Mouse (Mus musculus): ENCODE results near the gene Ak5. TPM values are rescaled to one million over a fixed set of nuclear protein-coding genes. Genes with fewer than 3 reads are reported as not detected.

Gene Ak5
- total RNA-seq, 2 experiments from 2014 or later: 0.97 to 1.2 TPM

DNA sequence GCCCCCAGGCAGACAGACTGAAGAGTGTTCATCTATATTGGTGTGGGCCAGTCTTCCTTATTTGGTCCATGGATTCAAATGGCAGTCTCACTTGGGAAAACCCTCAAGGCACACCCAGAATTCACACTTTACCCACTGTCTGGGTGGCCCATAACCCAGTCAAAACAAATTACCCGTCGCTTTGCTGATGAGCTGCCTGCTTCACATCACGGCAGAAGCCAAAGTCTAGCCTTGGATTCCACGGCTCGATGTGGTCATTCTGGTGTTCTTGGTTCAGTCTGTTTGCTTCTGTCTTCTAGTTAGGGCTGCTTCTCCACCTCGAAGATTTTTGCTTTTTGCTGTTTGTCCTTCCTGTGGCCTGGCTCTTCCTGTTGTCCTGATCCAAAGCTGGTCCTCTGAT lies 175.9 kb downstream of the Ak5 start:
- DNase-seq: no peak
- intact Hi-C loops (cut with DNase I; ENCODE audit: low total_unique reads): no loop called here

DNA sequence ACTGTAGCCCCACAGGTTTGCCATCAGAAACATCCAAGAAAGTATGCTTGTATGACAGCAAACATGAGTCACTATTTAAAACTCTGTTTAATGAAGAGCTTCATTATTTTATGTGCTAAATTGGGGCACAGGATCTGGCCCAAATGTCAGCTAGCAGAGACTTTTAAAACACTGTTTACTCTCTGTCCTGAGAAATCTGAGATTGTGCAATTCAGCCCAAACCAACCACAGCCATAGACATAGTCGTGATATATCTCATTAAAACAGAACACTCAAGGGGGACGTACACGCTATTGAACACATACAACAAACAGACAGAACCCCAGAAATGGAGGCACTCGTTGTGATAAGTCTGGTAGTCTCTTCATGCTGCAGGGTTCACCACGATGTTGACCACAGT lies 177.7 kb downstream of the Ak5 start:
- intact Hi-C loops (cut with DNase I; ENCODE audit: low total_unique reads): no loop called here
- DNase-seq: no peak

DNA sequence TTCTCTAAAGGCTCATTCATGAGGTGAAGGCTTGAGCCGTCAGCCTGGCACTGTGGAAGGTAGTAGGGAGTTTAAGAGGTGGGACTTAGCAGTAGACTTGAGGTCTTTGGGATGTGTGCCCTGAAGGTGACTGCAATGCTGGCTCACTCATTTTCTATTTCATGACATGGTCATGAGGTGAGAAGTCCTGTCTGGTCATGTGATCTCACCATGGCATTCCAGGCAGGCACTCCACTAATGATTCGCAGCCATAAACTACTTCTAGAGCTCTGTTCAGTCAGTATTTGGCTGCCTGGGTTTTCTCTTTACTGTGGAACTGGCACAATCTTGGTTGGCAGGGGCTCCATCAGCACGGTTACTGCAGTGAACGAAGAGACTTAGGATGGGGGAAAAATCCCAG lies 179.2 kb downstream of the Ak5 start:
- no peak for DNase-seq
- intact Hi-C loops (cut with DNase I; ENCODE audit: low total_unique reads): no loop called here

DNA sequence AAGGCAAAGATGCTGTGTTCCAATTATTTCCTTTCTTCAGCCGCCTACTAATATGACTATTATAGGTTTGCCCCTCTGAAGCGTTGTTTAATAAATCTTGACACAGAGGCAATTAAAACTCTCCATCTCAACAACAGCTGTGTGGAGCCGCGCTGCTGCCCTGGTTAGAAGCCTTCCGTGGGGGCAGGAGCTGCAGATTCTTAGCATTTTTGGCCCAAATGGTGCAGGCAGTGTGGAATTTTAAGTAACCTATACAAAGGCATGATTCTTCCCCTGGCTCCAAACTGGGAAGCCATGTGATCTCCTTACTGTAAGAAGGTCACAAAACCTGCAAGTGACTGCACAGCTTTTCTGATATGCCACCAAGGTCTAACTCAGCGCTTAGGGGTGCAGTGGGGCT lies 184.0 kb downstream of the Ak5 start:
- intact Hi-C loops (cut with DNase I; ENCODE audit: low total_unique reads): no loop called here
- DNase-seq: no peak

- no peak for DNase-seq
- intact Hi-C loops (cut with DNase I; ENCODE audit: low total_unique reads): no loop called here
These were observed 184.4 kb downstream of the Ak5 start for GRCm38 (mm10) chr3:152483800-152484199.

GRCm38 (mm10) chr3:152482182-152482581 lies 186.0 kb downstream of the Ak5 start:
- no peak for DNase-seq
- intact Hi-C loops (cut with DNase I; ENCODE audit: low total_unique reads): no loop called here

GRCm38 (mm10) chr3:152480336-152480735 lies 187.8 kb downstream of the Ak5 start:
- no peak for DNase-seq
- intact Hi-C loops (cut with DNase I; ENCODE audit: low total_unique reads): no loop called here

DNA sequence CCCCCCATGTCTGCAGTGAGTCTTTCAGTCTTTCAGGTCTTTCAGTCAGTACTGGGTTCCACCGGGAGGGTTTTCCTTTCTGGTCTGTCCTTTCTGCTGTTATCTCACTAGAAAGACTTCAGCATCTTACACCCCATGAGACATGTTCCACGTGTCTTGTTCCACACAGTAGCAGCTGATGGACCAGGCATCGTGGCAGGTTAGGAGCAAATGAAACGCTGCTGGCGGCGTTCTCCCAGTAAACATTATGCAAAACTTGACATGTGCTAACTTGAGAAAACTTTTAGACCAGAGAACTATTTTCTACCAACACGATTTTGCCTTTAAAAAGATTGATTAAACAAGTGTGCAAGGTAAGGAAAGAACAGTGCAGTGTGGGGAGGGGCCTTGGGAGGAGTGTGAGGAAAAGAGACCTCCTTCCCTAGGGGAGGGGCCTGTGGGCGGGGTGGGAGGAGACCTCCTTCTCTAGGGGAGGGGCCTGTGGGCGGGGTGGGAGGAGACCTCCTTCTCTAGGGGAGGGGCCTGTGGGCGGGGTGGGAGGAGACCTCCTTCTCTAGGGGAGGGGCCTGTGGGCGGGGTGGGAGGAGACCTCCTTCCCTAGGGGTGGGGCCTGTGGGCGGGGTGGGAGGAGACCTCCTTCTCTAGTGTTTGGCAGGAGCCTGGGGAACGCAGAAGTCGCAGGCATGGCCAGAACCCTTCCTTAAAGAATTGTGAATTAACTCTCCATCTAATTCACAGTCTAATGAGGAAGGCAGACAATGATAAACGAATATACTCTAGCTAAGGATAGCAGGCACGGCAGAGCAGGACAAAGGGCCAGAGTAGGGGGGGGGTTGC lies 189.3 kb downstream of the Ak5 start:
- DNase-seq: no peak
- intact Hi-C loops (cut with DNase I; ENCODE audit: low total_unique reads): loop anchor here (10.0 kb wide), 1 partner anchor 276 kb away; no protein-coding TSS in a partner anchor

GRCm38 (mm10) chr3:152477796-152478527 lies 190.2 kb downstream of the Ak5 start:
- peak; percentile 63 for DNase-seq
- intact Hi-C loops (cut with DNase I; ENCODE audit: low total_unique reads): loop anchor here (10.0 kb wide), 1 partner anchor 277 kb away; no protein-coding TSS in a partner anchor

GRCm38 (mm10) chr3:152475894-152476293 lies 192.3 kb downstream of the Ak5 start:
- no peak for DNase-seq
- intact Hi-C loops (cut with DNase I; ENCODE audit: low total_unique reads): loop anchor here (10.0 kb wide), 1 partner anchor 279 kb away; no protein-coding TSS in a partner anchor

DNA sequence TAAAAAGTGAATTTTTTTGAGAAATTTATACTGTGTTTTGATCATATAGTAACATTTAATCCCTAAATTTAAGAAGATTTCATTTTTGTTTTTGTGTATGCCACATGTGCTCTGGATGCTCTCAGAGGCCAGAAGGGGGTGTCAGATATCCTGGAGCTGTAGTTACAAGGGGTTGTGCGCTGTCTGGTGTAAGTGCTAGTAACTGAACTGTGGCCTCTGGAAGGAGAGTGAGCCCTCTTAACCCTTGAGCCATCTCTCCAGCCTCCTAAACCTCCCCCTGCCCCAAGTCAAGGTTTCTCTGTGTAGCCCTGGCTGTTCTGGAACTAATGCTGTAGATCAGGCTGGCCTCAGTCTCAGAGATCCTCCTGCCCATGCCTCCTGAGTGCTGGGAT lies 192.9 kb downstream of the Ak5 start:
- intact Hi-C loops (cut with DNase I; ENCODE audit: low total_unique reads): loop anchor here (10.0 kb wide), 1 partner anchor 280 kb away; no protein-coding TSS in a partner anchor
- DNase-seq: no peak

DNA sequence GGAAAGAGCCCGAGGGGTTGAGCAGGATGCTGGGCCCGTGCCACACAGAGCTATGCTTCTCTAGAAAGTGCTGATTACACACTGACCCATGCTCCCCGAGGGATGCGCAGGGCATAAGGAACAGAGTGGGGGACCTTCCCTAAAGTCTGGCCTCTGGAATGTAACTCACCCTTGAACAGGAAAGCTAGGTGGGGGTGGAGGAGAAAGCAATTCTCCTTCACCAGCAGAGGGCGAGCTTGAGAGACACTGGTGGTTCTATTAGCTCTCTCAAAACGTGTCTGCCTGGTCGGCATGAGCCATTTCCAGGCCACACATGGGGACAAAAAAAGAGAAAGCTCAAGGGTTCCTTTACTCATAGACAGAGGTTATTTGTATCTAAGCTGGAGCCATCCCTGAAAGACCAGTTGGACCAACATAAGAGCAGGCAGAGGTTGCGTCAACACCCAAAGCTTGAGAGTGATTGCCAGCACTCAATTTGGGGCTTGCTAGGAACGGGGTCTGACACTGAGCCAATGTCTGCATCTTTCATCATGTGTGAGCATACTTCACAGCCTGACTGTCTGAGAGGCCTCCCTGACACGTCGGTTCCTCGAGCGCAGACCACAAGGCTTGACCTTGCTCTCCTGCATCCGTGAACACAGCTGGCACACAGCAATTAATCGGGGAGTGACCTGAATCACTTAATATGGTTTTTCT lies 193.4 kb downstream of the Ak5 start:
- intact Hi-C loops (cut with DNase I; ENCODE audit: low total_unique reads): loop anchor here (5.0 to 10.0 kb wide), 2 partner anchors 72 to 280 kb away; no protein-coding TSS in a partner anchor
- peak; percentile 56 for DNase-seq

DNA sequence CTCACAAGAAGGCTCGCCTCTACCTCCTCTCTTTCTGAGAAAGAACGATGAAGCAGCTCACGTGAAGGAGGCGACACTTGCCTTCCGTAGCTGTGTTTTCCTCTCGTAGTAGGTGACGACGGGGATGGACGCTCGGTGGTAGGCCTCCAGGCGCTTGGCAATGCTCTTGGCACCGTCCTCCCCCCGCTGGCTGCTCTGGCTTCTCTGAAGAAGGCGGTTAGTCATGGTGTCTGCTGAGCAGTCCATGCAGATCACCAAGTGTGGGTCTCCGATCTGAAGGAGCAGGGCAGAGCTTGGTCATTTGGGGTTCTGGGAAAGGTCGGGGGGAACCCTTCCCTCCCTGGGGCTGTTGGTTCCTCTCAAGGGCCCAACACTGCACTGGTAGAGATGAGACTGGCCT lies 195.5 kb downstream of the Ak5 start:
- intact Hi-C loops (cut with DNase I; ENCODE audit: low total_unique reads): loop anchor here (5.0 to 10.0 kb wide), 2 partner anchors 70 to 282 kb away; no protein-coding TSS in a partner anchor
- DNase-seq: no peak

DNA sequence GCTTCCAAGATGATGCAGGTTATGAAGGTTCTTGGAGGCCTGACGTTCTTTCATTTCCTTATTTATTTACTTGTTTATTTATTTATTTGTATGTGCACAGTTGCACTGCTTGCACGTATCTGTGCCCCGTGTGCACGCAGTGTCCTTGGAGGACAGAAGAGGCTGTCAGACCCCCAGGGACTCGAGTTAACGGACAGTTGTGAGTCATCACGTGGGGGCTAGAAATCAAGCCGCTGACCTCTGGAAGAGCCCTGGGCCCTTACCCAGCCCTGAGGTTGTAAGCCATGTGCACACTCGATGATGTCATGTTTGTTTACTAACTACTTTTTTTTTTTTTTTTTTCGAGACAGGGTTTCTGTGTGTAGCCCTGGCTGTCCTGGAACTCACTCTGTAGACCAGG lies 197.8 kb downstream of the Ak5 start:
- DNase-seq: no peak
- intact Hi-C loops (cut with DNase I; ENCODE audit: low total_unique reads): loop anchor here (5.0 to 10.0 kb wide), 2 partner anchors 68 to 284 kb away; no protein-coding TSS in a partner anchor

DNA sequence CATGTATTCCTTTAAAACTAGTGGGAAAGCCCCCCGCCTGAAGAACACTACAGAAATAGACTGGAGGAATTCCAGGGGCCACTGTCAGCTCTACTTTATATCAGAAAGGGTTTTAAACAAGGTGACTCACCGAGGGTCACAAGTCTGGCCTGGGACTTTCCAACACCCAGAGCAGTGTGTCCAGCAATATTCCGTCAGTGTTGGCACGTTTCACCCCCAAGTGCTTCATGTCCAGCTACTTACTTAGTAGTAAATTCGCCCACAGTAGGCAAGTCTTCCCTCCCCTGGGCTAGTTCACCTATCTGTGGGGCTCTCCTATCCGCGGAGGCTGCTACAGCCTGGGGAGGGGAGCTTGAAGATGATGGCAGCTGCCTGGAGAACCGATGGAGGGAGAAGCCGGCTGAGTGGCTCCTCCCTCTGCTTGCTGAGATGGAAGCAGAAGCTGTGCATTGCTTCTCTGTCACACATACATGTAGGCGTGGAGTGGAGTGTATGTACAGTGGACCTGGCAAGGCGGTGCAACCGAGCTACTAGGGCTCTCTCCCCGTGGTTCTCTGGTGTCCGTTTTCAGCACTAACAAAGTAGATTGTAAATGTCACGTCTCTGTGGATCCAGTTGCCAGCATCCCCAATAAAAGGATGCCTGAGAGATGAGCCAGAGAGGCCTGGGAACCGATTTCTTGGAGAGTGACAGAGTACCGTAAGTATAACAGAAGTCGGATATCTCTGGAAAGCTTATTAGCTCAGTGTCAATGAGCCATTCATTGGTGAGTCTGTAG lies 198.5 kb downstream of the Ak5 start:
- DNase-seq: no peak
- intact Hi-C loops (cut with DNase I; ENCODE audit: low total_unique reads): loop anchor here (5.0 to 10.0 kb wide), 2 partner anchors 67 to 285 kb away; no protein-coding TSS in a partner anchor

DNA sequence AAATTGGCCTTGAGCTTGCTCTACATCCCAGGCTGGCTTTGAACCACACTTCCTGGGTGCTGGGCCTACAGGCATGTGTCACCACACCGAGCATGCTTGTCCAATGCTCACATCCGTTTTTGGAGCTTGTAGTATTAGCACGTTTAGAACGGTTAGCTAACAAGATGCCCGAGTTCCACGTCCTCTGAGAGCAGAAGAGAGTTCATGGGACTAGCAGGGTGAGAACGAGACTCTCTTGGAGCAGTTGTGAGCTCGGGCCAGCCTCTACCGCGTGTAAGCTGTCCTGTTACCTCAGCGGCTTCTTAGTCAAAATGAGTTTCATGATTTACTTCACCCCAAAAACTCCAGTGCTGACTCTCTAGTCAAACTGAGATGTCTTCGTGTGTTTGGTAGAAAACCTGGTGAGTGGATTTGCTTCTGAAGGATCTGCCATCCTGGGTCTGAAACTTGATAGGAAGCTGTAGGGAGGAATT lies 199.6 kb downstream of the Ak5 start:
- DNase-seq: no peak
- intact Hi-C loops (cut with DNase I; ENCODE audit: low total_unique reads): no loop called here

- intact Hi-C loops (cut with DNase I; ENCODE audit: low total_unique reads): no loop called here
- DNase-seq: no peak
These were observed 200.1 kb downstream of the Ak5 start for GRCm38 (mm10) chr3:152468032-152468431.

DNA sequence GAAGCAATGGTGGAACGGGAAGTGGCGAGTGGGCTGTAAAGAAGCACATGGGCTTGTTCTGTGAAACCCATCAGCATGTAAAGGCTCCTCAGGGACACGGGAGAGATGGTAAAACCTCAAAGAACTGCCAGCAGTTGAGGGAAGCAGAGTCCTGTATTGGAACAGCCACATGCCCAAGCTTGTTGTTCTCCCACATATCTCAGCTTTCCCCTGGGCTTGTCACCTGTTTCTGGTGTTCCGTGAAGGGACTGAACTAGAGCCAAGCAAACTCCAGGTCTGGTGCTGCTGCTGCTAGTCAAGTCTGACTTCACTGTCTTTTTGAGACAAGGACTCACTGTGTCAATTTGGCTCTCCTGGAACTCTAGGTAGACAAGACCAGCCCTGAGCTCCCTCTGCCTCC lies 200.8 kb downstream of the Ak5 start:
- intact Hi-C loops (cut with DNase I; ENCODE audit: low total_unique reads): no loop called here
- no peak for DNase-seq

- intact Hi-C loops (cut with DNase I; ENCODE audit: low total_unique reads): no loop called here
- no peak for DNase-seq
These were observed 201.3 kb downstream of the Ak5 start for GRCm38 (mm10) chr3:152466849-152467248.

All from gastrocnemius, postnatal 14 days (tissue).